Mouse (Mus musculus): ENCODE measurements around the gene Olfr898.

Gene Olfr898

DNA sequence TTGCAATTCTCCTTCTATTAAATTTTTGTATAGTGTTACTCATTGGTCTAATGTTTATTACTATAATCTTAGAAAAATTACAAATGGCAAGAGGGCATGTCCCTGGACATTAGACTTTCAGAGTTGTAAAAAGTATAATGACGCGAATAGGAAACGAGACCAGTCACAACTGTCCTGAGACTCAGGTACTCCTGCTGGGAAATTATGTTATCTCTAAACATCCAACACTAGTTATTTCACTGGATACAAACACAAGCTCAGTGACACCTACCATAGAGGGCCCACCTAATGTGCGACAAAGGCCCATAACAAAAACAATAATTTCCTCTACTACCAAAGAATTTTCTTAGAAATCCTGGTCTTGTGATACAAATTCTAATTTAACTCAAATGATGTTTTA lies at the start of gene Olfr898:
Gene Olfr898 (plus strand): TSS at position 301 of the 400 bp plus-strand sequence.
- no peak for DNase-seq (ENCODE audit: low read depth in 2 of 2, low spot score in 2 of 2)

DNA sequence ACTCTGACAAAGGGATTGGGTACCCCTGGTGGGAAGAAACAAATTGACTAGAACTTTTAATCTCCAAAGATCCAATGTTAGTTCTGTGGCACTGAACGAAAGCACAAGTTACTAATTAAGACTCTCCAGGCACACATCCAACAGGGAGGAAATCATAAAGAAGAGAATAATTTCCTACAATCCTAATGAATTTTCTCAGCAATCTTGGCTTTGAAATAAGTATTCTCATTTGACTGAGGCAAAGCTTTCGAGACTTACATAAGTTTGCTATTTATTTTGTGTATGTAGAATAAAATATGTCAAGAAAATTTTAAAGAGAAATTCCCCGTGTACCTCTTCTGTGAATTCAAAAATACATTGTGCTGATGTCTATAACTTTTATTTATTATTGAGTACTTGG lies 19.5 kb upstream of the Olfr898 start, which contains the start of gene Olfr25:
Gene Olfr25 (plus strand): TSS at position 301 of the 400 bp plus-strand sequence.
- DNase-seq (ENCODE audit: low read depth in 2 of 2, low spot score in 2 of 2) = no peak

DNA sequence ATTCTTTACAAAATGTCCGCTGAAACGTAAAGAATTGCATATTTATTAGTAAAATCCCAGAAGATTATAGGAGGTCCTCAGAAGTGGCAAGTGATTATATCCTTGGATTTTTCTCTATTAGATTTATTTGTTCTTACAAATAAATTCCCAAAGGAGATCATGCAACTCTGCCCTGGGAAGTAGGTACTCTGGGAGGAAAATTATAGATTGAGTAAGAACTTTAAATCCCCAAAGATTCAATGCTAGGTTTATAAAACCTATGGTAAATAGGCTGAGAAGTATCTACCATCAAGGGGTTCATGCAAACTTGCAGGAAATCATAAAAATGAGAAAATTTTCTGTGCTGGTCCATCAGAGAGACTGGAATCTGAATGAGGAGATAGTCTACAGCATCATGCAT lies 18.4 kb downstream of the Olfr898 start, which contains the start of gene Olfr250:
Gene Olfr250 (plus strand): TSS at position 301 of the 400 bp plus-strand sequence.
- DNase-seq (ENCODE audit: low read depth in 2 of 2, low spot score in 2 of 2) = no peak

- no peak for DNase-seq (ENCODE audit: low read depth in 2 of 2, low spot score in 2 of 2)
Observed at GRCm38 (mm10) chr9:38376786-38377185, 28.6 kb downstream of the Olfr898 start, which contains the start of gene Olfr251. Gene Olfr251 (plus strand): TSS chr9:38377086.

GRCm38 (mm10) chr9:38401398-38401797 lies 53.2 kb downstream of the Olfr898 start, which contains the start of gene Olfr147:
Gene Olfr147 (plus strand): TSS chr9:38401698.
- no peak for DNase-seq (ENCODE audit: low read depth in 2 of 2, low spot score in 2 of 2)

All from CD8-positive naive resting alpha-beta T cell, adult 2 months (primary cell).